Mouse (Mus musculus) forebrain, embryonic 11.5 days (tissue): ENCODE data around the gene Oas2. TPM values are rescaled to one million over a fixed set of nuclear protein-coding genes. Genes with fewer than 3 reads are reported as not detected.

Experiments used
- ATAC-seq: fragments of 200-750 bp; cut with Nextera tagmentation; replicated peaks from 2 replicates; pipeline ENCODE4 v1.8.0; 2017; ENCODE audit warnings: moderate TSS enrichment; ENCODE audit not compliant: low FRiP score
- DNase-seq: peaks from one replicate; pipeline ENCODE4 v3.0.0-alpha.2; 2017; ENCODE audit warnings: low spot score
- H3K27ac ChIP-seq: fragments of 300-500 bp; sonication (generic); 2 replicates; pipeline ENCODE4 v1.5.1; 2014; ENCODE audit warnings: low read depth, low read length
- H3K27me3 ChIP-seq: fragments of 300-500 bp; sonication (generic); 2 replicates; pipeline ENCODE4 v1.6.1; 2014; ENCODE audit warnings: mild to moderate bottlenecking, low read length, mixed read lengths; ENCODE audit not compliant: control insufficient read depth, insufficient read depth
- H3K36me3 ChIP-seq: fragments of 300-500 bp; sonication (generic); 2 replicates; pipeline ENCODE4 v1.6.1; 2014; ENCODE audit warnings: mild to moderate bottlenecking, low read length, moderate library complexity, mixed read lengths; ENCODE audit not compliant: control insufficient read depth, insufficient read depth
- H3K4me1 ChIP-seq: fragments of 300-500 bp; sonication (generic); replicated peaks from 2 replicates; pipeline ENCODE4 v1.6.1; 2014; ENCODE audit warnings: low read length, mixed read lengths; ENCODE audit not compliant: control insufficient read depth, insufficient read depth
- H3K4me2 ChIP-seq: fragments of 300-500 bp; sonication (generic); 2 replicates; pipeline ENCODE4 v1.6.1; 2014; ENCODE audit warnings: low read depth, mild to moderate bottlenecking, low read length, moderate library complexity, mixed read lengths; ENCODE audit not compliant: severe bottlenecking
- H3K4me3 ChIP-seq: fragments of 300-500 bp; sonication (generic); 2 replicates; pipeline ENCODE4 v1.5.1; 2014; ENCODE audit warnings: low read depth, low read length
- H3K9ac ChIP-seq: fragments of 300-500 bp; sonication (generic); 2 replicates; pipeline ENCODE4 v1.6.1; 2014; ENCODE audit warnings: low read length
- H3K9me3 ChIP-seq: fragments of 300-500 bp; sonication (generic); 2 replicates; pipeline ENCODE4 v1.6.1; 2016; ENCODE audit warnings: low read length, mixed read lengths; ENCODE audit not compliant: control insufficient read depth
- WGBS: fragments of 180-500 bp; shearing (Covaris S2); extraction: QIAGEN DNeasy Blood & Tissue Kit; methylation state at CpG from one replicate; pipeline ENCODE4 v1.1.7; 2014; 5-methylcytosine and 5-hydroxymethylcytosine counted together
- polyA plus RNA-seq: library from polyadenylated mRNA; unstranded; fragments of >200 nt; fragmentation: Nextera tagmentation; extraction: Ambion mirVana; gene quantifications from 2 replicates; pipeline ENCODE4 v1.2.1, GENCODE M21; 2014

Gene Oas2
- polyA plus RNA-seq, 1 experiment from 2014 or later, result 0.15 TPM

DNA sequence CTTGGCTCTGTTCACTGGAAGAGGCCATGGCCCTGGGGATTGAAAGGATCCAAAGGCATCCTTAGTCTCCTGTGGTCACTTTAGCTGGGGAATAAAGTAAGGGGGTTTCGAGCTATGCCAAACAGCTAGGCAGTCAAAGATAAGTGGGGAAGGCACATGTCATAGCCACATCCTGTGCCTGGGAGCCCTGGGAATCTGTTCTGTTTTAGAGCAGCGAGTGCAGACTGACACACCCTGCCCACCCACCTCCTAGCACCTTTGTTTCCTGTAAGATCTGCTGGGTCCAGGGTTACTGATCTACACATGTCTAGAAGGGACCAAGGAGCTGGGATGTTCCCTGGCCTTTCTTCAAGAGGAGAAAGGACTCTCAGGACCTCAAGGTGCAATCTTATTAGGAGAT lies 29.3 kb upstream of the Oas2 start:
- 78% methylated on average over 2 of the region's 2 CpGs for WGBS
- Histone ChIP-seq H3K4me1 (no peaks in the 10 kb centered on the region), H3K27ac (no peak overlapping the region), H3K36me3 (no peaks in the 10 kb centered on the region), H3K4me3 (no peak overlapping the region), H3K9ac (no peak overlapping the region), H3K9me3 (no peaks in the 10 kb centered on the region), H3K4me2 (no peak overlapping the region), H3K27me3 (no peaks in the 10 kb centered on the region)
- no peak for DNase-seq
- no peak for ATAC-seq

DNA sequence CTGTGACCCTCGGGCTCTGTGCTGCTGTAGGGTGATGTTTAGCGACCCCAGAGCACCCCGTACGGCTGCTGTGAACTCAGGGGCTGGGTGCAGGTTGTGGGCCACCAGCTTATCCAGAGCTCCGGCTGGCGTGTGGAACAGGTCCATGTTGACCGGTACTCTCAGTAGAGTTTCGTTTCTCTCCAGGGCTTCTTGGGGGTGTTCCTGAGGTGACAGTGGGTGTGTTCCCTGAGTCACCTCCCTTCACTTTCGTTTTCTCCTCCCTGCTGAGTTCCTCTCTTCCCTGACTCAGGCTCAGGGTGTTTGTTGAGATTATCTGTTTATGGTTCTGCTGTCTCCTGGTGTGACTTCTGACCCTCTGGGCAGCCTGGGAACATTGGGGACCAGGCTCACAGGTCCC lies 27.8 kb upstream of the Oas2 start, which contains the start of gene Oas3:
Gene Oas3, minus strand, starts transcription at position 184 of the 400 bp plus-strand sequence.
- H3K4me3 ChIP-seq, result no peak within 1 kb of the TSS
- WGBS, result 86% methylated on average over 9 of the region's 9 CpGs
- no peak within 1 kb of the TSS for H3K9ac ChIP-seq
- H3K36me3 ChIP-seq, result no peaks in the 10 kb centered on the region
- no peak within 1 kb of the TSS for H3K27ac ChIP-seq
- H3K4me1 ChIP-seq, result no peaks in the 10 kb centered on the region
- ATAC-seq, result no peak
- no peaks in the 10 kb centered on the region for H3K9me3 ChIP-seq
- DNase-seq, result no peak
- H3K4me2 ChIP-seq, result no peak within 1 kb of the TSS
- no peaks in the 10 kb centered on the region for H3K27me3 ChIP-seq

DNA sequence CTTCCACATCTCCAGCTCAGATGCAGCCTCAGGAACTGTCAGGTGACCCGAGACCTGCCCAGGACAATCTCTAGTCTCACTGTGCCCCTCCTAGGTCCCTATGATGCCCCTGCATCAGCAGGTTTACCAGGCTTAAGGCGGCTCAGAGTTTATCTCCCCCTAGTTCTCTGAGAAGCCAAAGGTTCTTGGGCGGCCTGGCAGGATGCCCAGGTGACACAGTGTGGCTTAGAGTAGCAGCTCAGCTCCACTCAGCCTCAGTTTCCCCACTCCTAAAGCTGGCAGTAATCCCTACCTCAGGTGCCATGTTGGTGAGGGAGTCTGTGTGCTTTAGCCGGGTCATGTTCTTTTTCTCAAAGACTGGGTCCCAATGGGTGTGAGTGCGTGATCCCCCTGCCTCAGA lies 27.1 kb upstream of the Oas2 start:
- no peaks in the 10 kb centered on the region for H3K4me1 ChIP-seq
- H3K36me3 ChIP-seq, result no peaks in the 10 kb centered on the region
- H3K4me3 ChIP-seq, result no peak overlapping the region
- H3K27me3 ChIP-seq, result no peaks in the 10 kb centered on the region
- 77% methylated on average over 5 of the region's 5 CpGs for WGBS
- ATAC-seq (no peak), DNase-seq (no peak)
- H3K9ac ChIP-seq, result no peak overlapping the region
- no peak overlapping the region for H3K27ac ChIP-seq
- H3K9me3 ChIP-seq, result no peaks in the 10 kb centered on the region
- no peak overlapping the region for H3K4me2 ChIP-seq

DNA sequence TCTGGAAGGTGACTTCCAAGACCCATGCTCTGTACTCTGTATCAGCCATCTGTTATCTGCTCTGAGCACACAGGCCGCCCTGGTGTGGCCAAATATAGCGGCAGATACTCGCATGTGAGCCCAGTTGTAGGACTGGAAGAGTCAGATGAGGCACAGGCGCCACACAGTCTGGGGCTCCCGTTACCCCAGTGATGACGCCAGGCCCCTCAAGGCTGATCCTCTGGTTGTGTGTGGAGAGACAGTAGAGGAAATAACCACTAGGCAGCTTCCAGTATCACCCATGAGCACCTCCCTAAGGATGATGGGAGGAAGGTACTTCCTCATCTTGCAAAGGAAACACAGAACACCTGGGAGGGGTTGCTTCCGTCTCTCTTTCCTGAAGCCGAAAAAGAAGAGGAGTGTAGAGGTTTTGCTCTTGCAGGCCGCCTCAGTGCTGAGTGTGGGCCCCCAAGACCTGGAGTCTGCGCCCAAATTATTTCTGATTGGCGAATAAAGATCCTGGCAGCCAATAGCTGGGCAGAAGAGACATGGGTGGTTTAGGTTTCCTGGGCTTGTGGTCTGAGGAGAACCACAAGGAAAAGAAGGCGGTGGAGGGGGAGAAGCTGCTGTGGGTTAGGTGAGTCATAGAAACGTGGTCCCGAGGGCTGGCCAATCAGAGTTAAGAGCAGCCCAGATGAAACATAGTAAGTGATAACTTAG lies 25.8 kb upstream of the Oas2 start:
- Histone ChIP-seq H3K4me3 (no peak overlapping the region), H3K4me2 (no peak overlapping the region), H3K27ac (no peak overlapping the region), H3K4me1 (no peaks in the 10 kb centered on the region), H3K9me3 (no peaks in the 10 kb centered on the region), H3K9ac (no peak overlapping the region), H3K27me3 (no peaks in the 10 kb centered on the region), H3K36me3 (no peaks in the 10 kb centered on the region)
- ATAC-seq (no peak), DNase-seq (no peak)
- 85% methylated on average over 14 of the region's 14 CpGs for WGBS

DNA sequence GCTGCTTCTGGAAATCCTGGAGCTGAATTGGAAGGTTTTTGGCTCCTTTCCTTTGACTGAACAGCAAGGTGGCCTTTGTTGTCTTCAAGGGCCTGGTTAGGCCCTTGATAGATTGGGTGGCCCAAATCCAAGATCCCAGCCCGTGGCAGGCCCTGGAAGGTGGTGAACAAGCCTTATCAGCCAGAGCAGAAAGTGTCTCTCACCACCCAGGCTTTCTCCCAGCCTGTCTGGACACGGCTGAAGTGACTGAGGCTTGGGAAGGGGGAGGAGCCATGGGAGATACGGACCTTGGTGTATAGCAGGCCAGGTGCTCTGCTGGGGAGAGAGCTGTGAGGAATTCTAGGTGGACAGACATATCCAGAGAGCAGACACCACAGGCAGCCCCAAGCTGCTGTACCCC lies 19.7 kb upstream of the Oas2 start:
- Histone ChIP-seq H3K4me2 (no peak overlapping the region), H3K9ac (no peak overlapping the region), H3K36me3 (no peaks in the 10 kb centered on the region), H3K9me3 (no peaks in the 10 kb centered on the region), H3K27ac (no peak overlapping the region), H3K27me3 (no peaks in the 10 kb centered on the region), H3K4me3 (no peak overlapping the region), H3K4me1 (no peaks in the 10 kb centered on the region)
- DNase-seq, result no peak
- WGBS, result 81% methylated on average over 3 of the region's 3 CpGs
- ATAC-seq, result no peak

DNA sequence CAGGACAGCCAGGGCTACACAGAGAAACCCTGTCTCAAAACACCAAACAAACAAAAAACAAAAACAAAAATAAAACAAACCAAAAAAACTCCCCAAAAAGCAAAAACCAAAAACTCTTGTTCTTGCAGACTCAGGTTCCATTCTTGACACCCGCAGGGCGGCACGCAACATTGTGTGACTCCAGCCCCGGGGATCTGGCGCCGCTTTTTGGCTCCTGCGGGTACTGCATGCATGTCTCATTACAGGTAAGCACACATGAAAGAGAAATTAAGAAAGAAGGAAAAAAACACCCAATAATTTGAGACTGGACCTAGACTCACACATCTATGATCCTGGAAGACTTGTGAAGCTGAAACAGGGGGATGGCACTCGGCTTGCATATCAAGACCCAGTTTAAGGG lies 15.4 kb upstream of the Oas2 start:
- Histone ChIP-seq H3K9me3 (no peaks in the 10 kb centered on the region), H3K4me3 (no peak overlapping the region), H3K4me2 (no peak overlapping the region), H3K27ac (no peak overlapping the region), H3K36me3 (no peaks in the 10 kb centered on the region), H3K9ac (no peak overlapping the region), H3K27me3 (no peaks in the 10 kb centered on the region), H3K4me1 (no peaks in the 10 kb centered on the region)
- DNase-seq (no peak), ATAC-seq (no peak)
- 78% methylated on average over 8 of the region's 8 CpGs for WGBS

DNA sequence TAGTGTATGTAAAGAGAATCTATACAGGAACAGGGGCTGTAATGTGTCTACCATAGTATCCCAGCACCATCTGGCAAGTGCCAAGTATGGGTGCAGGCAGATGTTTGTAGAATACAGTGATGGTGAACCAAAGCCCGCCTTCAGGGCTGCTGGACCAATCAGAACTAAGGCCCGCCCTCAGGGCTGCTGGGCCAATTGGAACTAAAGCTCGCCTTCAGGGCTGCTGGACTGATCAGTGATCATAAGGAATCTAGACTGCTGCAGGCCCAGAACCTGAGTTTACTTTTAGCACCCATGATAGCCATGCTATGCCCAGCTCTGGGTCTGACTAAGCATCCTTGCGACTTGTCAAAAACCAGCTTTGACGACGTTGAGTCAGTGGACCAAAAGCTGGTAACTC lies 12.2 kb upstream of the Oas2 start:
- no peak for DNase-seq
- H3K4me2 ChIP-seq, result no peak overlapping the region
- no peak overlapping the region for H3K27ac ChIP-seq
- no peaks in the 10 kb centered on the region for H3K9me3 ChIP-seq
- WGBS, result 23% methylated on average over 6 of the region's 6 CpGs
- H3K4me1 ChIP-seq, result no peaks in the 10 kb centered on the region
- ATAC-seq, result 0 out of 2 replicates have a peak, but pooled peaks have one; percentile 36
- no peak overlapping the region for H3K4me3 ChIP-seq
- no peaks in the 10 kb centered on the region for H3K27me3 ChIP-seq
- H3K36me3 ChIP-seq, result no peaks in the 10 kb centered on the region
- no peak overlapping the region for H3K9ac ChIP-seq

DNA sequence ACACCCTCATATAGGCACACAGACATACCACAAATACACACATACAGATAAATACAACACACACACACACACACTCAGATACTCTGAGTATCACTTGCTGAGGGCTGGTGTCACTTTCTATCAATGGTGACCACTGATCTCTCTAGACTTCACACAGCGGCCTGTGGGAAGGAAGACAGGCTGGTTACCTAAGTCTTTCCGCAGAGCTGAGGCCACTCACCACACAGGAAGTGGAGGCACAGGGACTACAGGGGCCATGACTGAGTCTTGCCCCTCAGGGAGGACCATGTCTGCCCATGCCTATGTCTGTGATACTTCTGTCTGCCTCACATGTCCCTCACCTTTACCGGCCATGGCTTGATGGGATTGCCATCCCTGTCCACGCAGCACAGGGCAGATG lies 4.6 kb upstream of the Oas2 start:
- no peak for ATAC-seq
- Histone ChIP-seq H3K4me1 (no peaks in the 10 kb centered on the region), H3K4me2 (no peak overlapping the region), H3K27ac (no peak overlapping the region), H3K9me3 (no peaks in the 10 kb centered on the region), H3K27me3 (no peaks in the 10 kb centered on the region), H3K4me3 (no peak overlapping the region), H3K36me3 (no peaks in the 10 kb centered on the region), H3K9ac (no peak overlapping the region)
- WGBS, result 93% methylated on average over 4 of the region's 4 CpGs
- no peak for DNase-seq

DNA sequence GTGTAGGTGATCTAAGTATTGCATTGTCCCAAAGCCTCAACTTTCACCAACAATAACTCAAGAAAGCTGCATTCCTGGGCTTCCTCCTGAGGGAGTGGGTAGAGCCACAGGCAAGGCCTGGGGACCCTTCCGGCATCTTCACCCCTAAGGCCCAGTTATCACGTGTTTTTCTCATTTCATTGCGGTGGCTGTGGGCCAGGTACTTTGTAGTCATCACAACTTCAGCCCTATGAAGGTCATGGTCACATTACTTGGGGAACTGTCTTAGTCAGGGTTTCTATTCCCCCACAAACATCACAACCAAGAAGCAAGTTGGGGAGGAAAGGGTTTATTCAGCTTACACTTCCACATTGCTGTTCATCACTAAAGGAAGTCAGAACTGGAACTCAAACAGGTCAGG lies 3.1 kb upstream of the Oas2 start:
- no peak for ATAC-seq
- Histone ChIP-seq H3K27me3 (no peaks in the 10 kb centered on the region), H3K9ac (no peak overlapping the region), H3K4me1 (no peaks in the 10 kb centered on the region), H3K27ac (no peak overlapping the region), H3K36me3 (no peaks in the 10 kb centered on the region), H3K9me3 (no peaks in the 10 kb centered on the region), H3K4me2 (no peak overlapping the region), H3K4me3 (no peak overlapping the region)
- DNase-seq, result no peak
- 79% methylated on average over 3 of the region's 3 CpGs for WGBS
